Mouse (Mus musculus): ENCODE data around the gene Rhbdl1. TPM values are rescaled to one million over a fixed set of nuclear protein-coding genes. Genes with fewer than 3 reads are reported as not detected.

Gene Rhbdl1
- polyA plus RNA-seq, 1 experiment from 2014 or later: 3.3 TPM

DNA sequence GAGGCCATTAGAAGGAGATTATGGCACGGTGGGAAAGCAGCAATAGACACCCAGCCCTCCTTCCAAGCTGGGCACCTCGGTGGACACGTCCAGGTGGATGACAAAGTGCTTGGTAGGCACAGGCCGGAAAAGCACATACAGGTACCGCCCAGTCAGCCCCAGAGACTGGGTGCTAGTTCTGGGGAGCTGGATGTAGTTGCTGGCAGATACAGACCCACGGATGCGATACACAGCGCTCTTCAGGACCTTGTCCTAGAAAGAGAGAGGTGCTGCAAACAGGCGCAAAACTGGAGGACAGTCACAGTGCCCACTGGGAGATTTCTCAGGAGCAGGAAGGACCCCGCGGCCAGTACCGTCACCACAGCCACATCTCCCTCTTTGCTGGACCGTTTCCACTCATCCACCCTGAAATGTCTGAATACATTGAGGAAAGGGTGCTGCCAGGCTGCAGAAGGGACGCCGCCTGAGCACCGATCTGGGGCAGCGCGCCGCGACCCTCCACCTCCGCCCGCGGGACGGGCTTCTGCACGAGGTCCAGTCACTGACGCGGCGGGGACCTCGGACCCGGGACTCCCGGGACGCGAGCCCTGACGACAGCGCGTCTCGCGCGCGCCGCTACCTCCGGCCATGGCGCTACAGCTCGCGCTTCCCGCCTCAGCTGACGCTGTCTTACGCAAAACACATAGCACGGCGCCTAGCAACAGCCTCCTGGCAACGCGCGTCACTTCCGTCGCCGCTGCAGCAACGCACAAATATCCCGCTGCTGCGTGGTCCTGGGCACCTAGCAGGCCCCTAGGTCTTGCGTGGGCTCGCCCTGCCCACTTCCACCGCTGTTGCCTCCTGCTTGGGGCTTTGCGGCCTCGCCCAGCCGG, 24.0 kb upstream of the Rhbdl1 start, which contains the start of gene Wdr90:
Wdr90 (minus strand) TSS at position 670 of the 872 bp plus-strand sequence.
- peak within 1 kb of the TSS; percentile 93 for H3K4me2 ChIP-seq (ENCODE audit: low read depth, low read length)
- peak within 1 kb of the TSS; percentile 89 for H3K9ac ChIP-seq (ENCODE audit: low read depth, low read length)
- WGBS: 4% methylated on average over 39 of the region's 65 CpGs
- DNase-seq (ENCODE audit: low spot score) (peak; percentile 97), ATAC-seq (ENCODE audit: low read depth) (peak; percentile 97)
- H3K27me3 ChIP-seq (replicated peaks; ENCODE audit: control insufficient read depth, insufficient read depth, low read length): no peaks in the 10 kb centered on the region
- H3K36me3 ChIP-seq (ENCODE audit: control insufficient read depth, insufficient read depth, low read length): no peaks in the 10 kb centered on the region
- peaks cover 8% of the 10 kb centered on the region for H3K4me1 ChIP-seq (ENCODE audit: control insufficient read depth, insufficient read depth, low read length)
- peak within 1 kb of the TSS; percentile 70 for H3K4me3 ChIP-seq (ENCODE audit: low read depth, low read length)
- H3K27ac ChIP-seq (replicated peaks; ENCODE audit: low read depth, low read length): peak within 1 kb of the TSS; percentile 90
- no peaks in the 10 kb centered on the region for H3K9me3 ChIP-seq (ENCODE audit: control insufficient read depth, low read length)

DNA sequence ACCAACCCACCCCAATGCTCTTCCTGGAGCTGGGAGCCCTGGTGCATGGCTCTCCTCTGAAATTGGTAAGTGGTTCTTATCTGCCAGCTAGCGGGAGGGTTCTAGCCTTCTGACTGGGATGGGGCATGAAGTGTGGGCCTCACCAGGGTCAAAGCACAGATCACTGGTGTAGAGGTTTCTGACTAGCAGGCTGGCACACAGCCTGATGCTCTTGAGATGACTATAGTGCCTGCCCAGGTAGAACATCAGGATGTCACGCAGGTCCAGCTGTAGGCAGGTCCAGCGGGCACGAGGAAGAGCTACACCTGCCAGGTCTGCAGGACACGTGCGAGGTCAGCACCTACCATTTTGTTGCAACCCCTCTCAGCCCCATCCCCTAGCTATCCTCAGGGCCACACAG, 23.1 kb upstream of the Rhbdl1 start:
- Histone ChIP-seq H3K9ac (ENCODE audit: low read depth, low read length) (peak overlapping the region; percentile 89), H3K4me1 (ENCODE audit: control insufficient read depth, insufficient read depth, low read length) (peaks cover 8% of the 10 kb centered on the region), H3K36me3 (ENCODE audit: control insufficient read depth, insufficient read depth, low read length) (no peaks in the 10 kb centered on the region), H3K9me3 (ENCODE audit: control insufficient read depth, low read length) (no peaks in the 10 kb centered on the region), H3K4me3 (ENCODE audit: low read depth, low read length) (peak overlapping the region; percentile 70), H3K4me2 (ENCODE audit: low read depth, low read length) (peak overlapping the region; percentile 93), H3K27me3 (replicated peaks; ENCODE audit: control insufficient read depth, insufficient read depth, low read length) (no peaks in the 10 kb centered on the region), H3K27ac (replicated peaks; ENCODE audit: low read depth, low read length) (no peak overlapping the region)
- ATAC-seq (ENCODE audit: low read depth) (no peak), DNase-seq (ENCODE audit: low spot score) (no peak)
- 93% methylated on average over 6 of the region's 6 CpGs for WGBS

DNA sequence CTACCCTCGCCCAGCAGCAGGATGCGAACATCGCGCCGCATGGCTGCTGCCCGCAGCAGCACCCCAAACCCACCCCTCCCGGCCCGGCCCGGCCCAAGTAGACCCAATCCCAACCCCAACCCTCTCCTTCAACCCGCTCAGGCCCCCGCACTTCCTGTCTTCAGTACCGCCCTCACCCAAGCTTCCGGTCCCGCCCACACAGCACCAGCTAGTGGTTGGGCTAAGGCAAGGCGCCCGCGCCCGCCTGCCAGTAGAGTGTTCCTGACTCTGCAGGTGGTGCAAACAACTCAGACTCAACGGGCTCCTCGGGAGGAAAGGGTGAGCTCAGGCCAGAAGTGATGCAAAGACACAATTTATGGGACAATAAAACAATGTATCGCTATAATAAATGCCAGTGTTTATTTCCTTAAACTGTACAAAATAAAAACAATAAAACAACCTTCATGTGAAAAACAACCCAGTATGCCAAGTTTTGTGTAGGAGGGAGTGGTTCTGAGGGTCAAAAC, 7.4 kb upstream of the Rhbdl1 start, which contains the start of gene Rhot2:
Rhot2 (minus strand) TSS at position 456 of the 506 bp plus-strand sequence.
- ATAC-seq (ENCODE audit: low read depth): peak; percentile 98
- H3K36me3 ChIP-seq (ENCODE audit: control insufficient read depth, insufficient read depth, low read length): peaks cover 48% of the 10 kb centered on the region
- no peaks in the 10 kb centered on the region for H3K27me3 ChIP-seq (replicated peaks; ENCODE audit: control insufficient read depth, insufficient read depth, low read length)
- H3K4me1 ChIP-seq (ENCODE audit: control insufficient read depth, insufficient read depth, low read length): peaks cover 10% of the 10 kb centered on the region; the same call in 1 of the 2 replicates
- WGBS: under 1% methylated on average over 17 of the region's 21 CpGs
- H3K27ac ChIP-seq (replicated peaks; ENCODE audit: low read depth, low read length): peak within 1 kb of the TSS; percentile 80
- peak within 1 kb of the TSS; percentile 88 for H3K4me2 ChIP-seq (ENCODE audit: low read depth, low read length)
- H3K9ac ChIP-seq (ENCODE audit: low read depth, low read length): peak within 1 kb of the TSS; percentile 88
- H3K9me3 ChIP-seq (ENCODE audit: control insufficient read depth, low read length): no peaks in the 10 kb centered on the region
- peak; percentile 98 for DNase-seq (ENCODE audit: low spot score)
- peak within 1 kb of the TSS; percentile 89 for H3K4me3 ChIP-seq (ENCODE audit: low read depth, low read length)

DNA sequence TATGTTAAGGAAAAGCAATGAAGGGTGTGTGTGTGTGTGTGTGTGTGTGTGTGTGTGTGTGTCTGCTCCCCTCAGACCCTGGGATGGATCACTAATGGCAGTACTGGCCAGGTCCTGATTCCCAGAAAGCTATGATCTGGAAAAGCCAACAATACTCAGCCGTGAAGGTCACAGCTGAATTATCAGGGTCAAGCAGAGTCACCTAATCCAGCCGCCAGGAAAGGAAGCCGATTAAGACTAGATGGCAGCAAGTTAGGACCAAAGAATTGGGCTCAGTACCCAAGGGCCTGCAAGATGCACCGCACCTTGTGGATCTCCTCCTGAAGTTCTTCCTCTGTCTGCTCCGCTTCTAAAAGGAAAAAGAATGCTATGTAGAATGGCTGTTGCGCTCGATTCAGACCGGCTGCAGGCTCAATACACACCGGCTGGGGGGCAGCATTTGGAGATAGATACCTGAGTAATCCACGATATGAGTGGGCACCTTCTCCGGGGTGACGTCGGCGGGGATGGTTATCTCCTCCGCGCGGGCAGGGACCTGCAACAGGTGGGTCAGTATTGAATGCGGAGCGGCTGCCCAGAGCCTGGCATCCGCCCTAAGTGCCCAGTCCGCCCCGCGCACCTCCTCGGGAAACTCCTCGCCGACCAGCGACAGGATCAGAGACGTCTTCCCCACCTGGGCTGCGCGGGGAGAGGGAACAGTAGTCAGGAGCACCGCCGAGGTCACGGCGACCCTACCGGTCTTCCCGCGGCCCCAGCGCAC, 6.7 kb upstream of the Rhbdl1 start:
- Histone ChIP-seq H3K36me3 (ENCODE audit: control insufficient read depth, insufficient read depth, low read length) (peaks cover 51% of the 10 kb centered on the region), H3K9me3 (ENCODE audit: control insufficient read depth, low read length) (no peaks in the 10 kb centered on the region), H3K4me2 (ENCODE audit: low read depth, low read length) (peak overlapping the region; percentile 88), H3K4me1 (ENCODE audit: control insufficient read depth, insufficient read depth, low read length) (peaks cover 10% of the 10 kb centered on the region; the same call in 1 of the 2 replicates), H3K9ac (ENCODE audit: low read depth, low read length) (peak overlapping the region; percentile 88), H3K27me3 (replicated peaks; ENCODE audit: control insufficient read depth, insufficient read depth, low read length) (no peaks in the 10 kb centered on the region), H3K4me3 (ENCODE audit: low read depth, low read length) (peak overlapping the region; percentile 89), H3K27ac (replicated peaks; ENCODE audit: low read depth, low read length) (peak overlapping the region; percentile 80)
- 4% methylated on average over 23 of the region's 38 CpGs for WGBS
- ATAC-seq (ENCODE audit: low read depth): no peak; the same call in 1 of the 2 replicates
- DNase-seq (ENCODE audit: low spot score): no peak

- Histone ChIP-seq H3K9ac (ENCODE audit: low read depth, low read length) (peak overlapping the region; percentile 88), H3K4me2 (ENCODE audit: low read depth, low read length) (peak overlapping the region; percentile 88)
- 89% methylated on average over 4 of the region's 4 CpGs for WGBS
Measured at GRCm38 (mm10) chr17:25843122-25843521, 6.0 kb upstream of the Rhbdl1 start.

GRCm38 (mm10) chr17:25842509-25842908, 5.4 kb upstream of the Rhbdl1 start:
- WGBS: 82% methylated on average over 3 of the region's 3 CpGs
- Histone ChIP-seq H3K4me1 (ENCODE audit: control insufficient read depth, insufficient read depth, low read length) (peaks cover 10% of the 10 kb centered on the region; the same call in 1 of the 2 replicates), H3K4me2 (ENCODE audit: low read depth, low read length) (no peak overlapping the region), H3K36me3 (ENCODE audit: control insufficient read depth, insufficient read depth, low read length) (peaks cover 42% of the 10 kb centered on the region), H3K27me3 (replicated peaks; ENCODE audit: control insufficient read depth, insufficient read depth, low read length) (no peaks in the 10 kb centered on the region), H3K9ac (ENCODE audit: low read depth, low read length) (no peak overlapping the region), H3K27ac (replicated peaks; ENCODE audit: low read depth, low read length) (no peak overlapping the region), H3K9me3 (ENCODE audit: control insufficient read depth, low read length) (no peaks in the 10 kb centered on the region), H3K4me3 (ENCODE audit: low read depth, low read length) (no peak overlapping the region)
- ATAC-seq (ENCODE audit: low read depth): no peak
- no peak for DNase-seq (ENCODE audit: low spot score)

More at GRCm38 (mm10) chr17:25843122-25843521, 6.0 kb upstream of the Rhbdl1 start:
- DNase-seq (ENCODE audit: low spot score) (no peak), ATAC-seq (ENCODE audit: low read depth) (no peak)
- H3K4me1 ChIP-seq (ENCODE audit: control insufficient read depth, insufficient read depth, low read length): peaks cover 10% of the 10 kb centered on the region; the same call in 1 of the 2 replicates
- H3K9me3 ChIP-seq (ENCODE audit: control insufficient read depth, low read length): no peaks in the 10 kb centered on the region
- peak overlapping the region; percentile 89 for H3K4me3 ChIP-seq (ENCODE audit: low read depth, low read length)
- H3K27ac ChIP-seq (replicated peaks; ENCODE audit: low read depth, low read length): no peak overlapping the region
- no peaks in the 10 kb centered on the region for H3K27me3 ChIP-seq (replicated peaks; ENCODE audit: control insufficient read depth, insufficient read depth, low read length)
- H3K36me3 ChIP-seq (ENCODE audit: control insufficient read depth, insufficient read depth, low read length): peaks cover 48% of the 10 kb centered on the region

DNA sequence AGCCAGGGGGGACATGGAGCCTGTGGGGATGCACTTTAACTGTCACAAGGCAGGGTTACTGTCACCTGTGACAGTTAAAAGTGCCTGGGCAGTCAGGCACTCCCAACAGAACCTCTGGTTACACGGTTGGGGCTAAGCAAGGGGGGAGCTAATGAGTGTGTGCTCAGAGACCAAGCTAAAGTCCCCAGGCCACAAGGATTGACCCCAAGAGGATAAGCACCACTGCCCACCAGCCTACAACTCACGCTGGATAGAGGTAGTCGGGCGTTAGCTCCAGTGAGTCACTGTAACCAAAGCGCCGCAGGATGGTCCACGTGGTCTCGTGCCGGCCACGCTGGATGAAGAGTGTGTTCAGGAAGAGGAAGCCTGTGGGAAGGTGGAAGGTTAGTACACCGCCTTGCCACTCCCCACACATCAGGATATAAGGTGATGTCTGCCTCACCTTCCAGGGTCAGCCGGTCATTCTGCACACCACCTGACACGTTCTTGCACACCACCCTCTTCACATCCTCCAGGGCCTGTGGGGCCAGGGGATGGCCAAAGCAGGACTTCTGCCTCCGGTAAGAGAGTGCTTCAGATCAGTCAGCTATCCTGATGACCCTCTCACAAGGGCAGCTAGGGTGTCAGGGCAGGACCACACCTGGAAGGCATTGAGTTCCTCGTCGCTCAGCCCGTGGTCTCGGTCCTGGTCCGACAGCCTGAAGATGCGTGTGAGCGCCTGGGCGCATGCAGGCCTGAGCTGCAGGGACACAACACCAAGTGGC, 4.2 kb upstream of the Rhbdl1 start, which contains the start of gene Gm20683:
Gm20683 (minus strand) TSS at position 647 of the 764 bp plus-strand sequence.
- Histone ChIP-seq H3K4me1 (ENCODE audit: control insufficient read depth, insufficient read depth, low read length) (peaks cover 13% of the 10 kb centered on the region; the same call in 1 of the 2 replicates), H3K9ac (ENCODE audit: low read depth, low read length) (no peak within 1 kb of the TSS), H3K27ac (replicated peaks; ENCODE audit: low read depth, low read length) (no peak within 1 kb of the TSS), H3K4me2 (ENCODE audit: low read depth, low read length) (no peak within 1 kb of the TSS), H3K9me3 (ENCODE audit: control insufficient read depth, low read length) (no peaks in the 10 kb centered on the region), H3K4me3 (ENCODE audit: low read depth, low read length) (no peak within 1 kb of the TSS), H3K36me3 (ENCODE audit: control insufficient read depth, insufficient read depth, low read length) (peaks cover 38% of the 10 kb centered on the region), H3K27me3 (replicated peaks; ENCODE audit: control insufficient read depth, insufficient read depth, low read length) (no peaks in the 10 kb centered on the region)
- no peak for ATAC-seq (ENCODE audit: low read depth)
- 92% methylated on average over 21 of the region's 22 CpGs for WGBS
- DNase-seq (ENCODE audit: low spot score): no peak

Measured in embryonic facial prominence, embryonic 14.5 days (tissue).